Mouse (Mus musculus) thymus, postnatal 0 days (tissue): Measurements from ENCODE around the gene Pigt. TPM values are rescaled to one million over a fixed set of nuclear protein-coding genes. Genes with fewer than 3 reads are reported as not detected.

ENCODE experiments used
- DNase-seq: peaks from one replicate; pipeline ENCODE4 v3.0.0-alpha.2; 2015; ENCODE audit warnings: low spot score
- polyA plus RNA-seq: library from polyadenylated mRNA; unstranded; fragments of >200 nt; fragmentation: Nextera tagmentation; extraction: Ambion mirVana; gene quantifications from 2 replicates; pipeline ENCODE4 v1.2.1, GENCODE M21; 2015

Pigt gene
- polyA plus RNA-seq, result 47.2 and 51.1 TPM in 2 replicates

GRCm38 (mm10) chr2:164496847-164497690 is at the start of gene Pigt:
Gene Pigt (plus strand): TSS chr2:164497520.
- peak; percentile 87 for DNase-seq

DNA sequence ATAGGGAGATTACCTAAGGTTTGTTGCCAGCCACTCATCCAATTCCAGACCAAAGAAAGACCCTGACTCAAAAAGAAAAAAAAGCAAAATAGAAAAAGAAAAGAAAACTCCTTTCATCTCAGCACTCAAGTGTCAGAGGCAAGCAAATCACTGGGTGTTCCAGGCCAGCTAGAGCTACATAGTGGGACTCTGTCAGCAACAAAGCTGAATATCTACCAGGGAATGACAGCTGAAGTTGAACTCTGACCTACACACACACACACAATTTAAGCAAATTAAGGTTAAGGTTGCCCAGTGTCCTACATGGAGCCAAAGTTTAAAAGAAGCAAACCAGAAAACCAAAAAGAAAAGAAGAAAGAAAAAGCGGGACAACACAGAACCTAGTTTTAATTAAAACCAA is 49.2 kb upstream of the Pigt start:
- no peak for DNase-seq

DNA sequence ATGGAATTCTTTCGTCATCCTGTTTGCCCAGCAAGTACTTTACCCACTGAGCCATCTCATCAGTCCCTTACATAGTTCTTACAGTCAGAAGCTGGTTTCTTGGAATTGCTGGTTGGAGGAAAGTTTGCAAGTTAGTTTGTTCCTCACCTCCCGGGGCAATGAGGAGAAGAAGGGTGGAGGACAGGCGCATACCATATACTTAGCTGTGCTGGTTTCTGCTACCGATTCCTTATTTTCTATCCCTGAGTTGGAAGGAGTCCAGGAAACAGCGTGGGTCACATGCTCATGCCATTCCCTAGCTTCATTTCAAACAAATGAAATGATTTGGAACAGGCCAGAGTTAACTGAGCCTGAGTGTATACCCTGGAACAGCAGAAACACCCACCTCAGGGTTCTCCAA is 48.4 kb upstream of the Pigt start:
- no peak for DNase-seq

DNA sequence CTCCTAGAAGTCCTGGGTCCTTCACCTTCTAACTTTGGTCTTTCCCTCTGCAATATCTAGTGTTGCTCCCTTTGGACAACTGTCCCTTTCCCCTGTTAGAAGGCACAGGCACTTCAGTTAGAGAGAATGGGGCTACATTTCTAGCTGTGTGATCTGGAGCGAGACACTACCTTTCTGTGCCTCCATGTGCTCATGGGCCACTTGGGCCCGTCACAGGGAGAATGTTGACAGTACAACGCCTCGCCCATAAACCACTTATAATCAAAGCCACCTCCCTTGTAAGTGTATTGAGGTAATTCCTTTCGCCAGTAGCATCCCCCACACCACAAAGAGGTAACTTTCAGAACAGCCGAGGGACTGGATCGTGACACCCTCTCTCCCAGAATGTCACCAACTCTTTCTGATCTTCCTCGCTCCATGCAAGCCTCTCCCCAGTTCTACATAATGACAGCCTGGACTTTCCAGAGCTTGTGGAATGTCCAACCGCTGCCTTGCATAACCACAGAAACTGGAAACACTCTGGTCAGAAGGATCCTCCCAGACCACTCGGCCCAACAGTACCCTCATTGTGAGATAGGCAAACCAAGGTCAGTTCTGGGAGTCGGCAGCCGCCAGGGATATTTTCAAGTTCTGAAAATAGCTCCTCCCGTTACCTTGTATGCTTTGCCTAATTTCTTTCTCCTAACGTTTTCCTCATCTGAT is 47.8 kb upstream of the Pigt start:
- no peak for DNase-seq

DNA sequence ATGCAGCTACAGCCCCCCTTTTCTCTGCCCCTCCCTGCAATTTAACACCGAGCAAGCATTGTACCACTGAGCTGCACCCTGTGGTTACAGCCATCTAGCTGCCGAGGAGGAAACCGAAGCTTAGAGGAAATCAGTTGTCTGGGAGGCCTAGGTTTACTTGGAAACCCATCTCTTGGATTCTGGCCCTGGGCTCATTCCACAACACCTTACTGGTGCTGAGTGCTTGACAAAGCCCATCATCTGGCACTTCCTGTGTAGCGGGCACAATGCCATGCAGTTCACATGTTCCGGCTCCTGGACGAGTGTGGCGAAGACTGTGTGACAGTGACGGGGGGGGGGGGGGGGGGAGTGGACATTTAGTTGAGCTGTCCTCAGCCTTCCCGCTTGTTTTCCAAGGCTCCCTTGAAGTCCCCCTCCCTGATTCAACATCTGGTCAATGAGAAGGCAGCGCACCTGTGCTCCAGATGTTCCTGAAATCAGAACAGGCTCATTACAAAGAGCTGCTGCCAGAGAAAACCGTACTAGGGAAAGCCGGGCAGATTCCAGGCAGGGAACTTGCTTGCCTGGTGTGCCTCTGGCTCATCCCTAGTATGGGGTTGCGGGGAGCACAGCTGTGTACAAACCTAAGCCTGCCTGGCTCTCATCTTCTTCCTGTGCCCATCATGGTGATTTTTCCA is 45.2 kb upstream of the Pigt start:
- DNase-seq, result no peak

- DNase-seq, result no peak
These were observed 44.1 kb upstream of the Pigt start for GRCm38 (mm10) chr2:164453047-164453757.

GRCm38 (mm10) chr2:164453887-164454500 is 43.3 kb upstream of the Pigt start:
- DNase-seq, result no peak

DNA sequence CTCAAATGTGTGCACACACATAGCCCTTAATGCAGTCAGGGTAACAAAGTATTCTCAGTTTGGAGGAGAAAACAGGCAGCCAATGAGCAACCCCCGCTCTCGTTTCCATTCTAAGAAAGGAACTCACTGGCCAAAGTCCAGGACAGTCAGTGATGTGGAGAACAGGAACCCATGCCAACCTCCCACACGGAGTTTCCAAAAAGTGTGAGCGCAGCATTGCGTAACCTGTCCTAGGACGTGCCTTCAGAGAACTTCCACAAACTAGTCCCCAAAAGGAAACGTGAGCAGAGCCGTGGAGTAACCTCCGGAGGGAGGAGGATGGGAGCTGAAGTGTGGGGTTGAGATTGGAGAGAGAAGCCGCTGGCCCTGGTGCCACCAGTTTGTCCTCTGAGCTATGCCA is 42.5 kb upstream of the Pigt start:
- DNase-seq, result no peak

GRCm38 (mm10) chr2:164455421-164456190 is 41.7 kb upstream of the Pigt start:
- DNase-seq, result no peak

DNA sequence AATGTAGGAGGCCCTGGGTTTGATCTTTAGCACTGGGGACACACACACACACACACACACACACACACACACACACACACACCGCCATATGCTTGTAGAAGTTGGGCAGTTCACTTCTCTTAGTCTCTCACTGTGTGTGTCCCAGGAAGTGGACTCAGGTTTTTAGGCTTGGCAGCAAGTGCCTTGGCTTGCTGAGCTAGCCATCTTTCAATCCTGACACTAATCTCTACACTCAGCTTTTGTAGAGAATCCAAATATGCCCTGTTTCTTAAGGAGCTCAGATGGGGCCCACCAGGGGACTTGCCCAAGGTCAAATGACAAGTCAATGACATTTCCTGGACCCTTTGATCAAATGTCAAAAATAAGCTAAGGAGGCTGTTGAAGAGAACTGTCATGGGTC is 40.9 kb upstream of the Pigt start:
- no peak for DNase-seq

GRCm38 (mm10) chr2:164456864-164457300 is 40.4 kb upstream of the Pigt start, which contains the start of gene Sys1:
Gene Sys1 (plus strand): TSS chr2:164456964.
- DNase-seq, result no peak

- no peak for DNase-seq
These were observed 39.4 kb upstream of the Pigt start for GRCm38 (mm10) chr2:164457942-164458341.

DNA sequence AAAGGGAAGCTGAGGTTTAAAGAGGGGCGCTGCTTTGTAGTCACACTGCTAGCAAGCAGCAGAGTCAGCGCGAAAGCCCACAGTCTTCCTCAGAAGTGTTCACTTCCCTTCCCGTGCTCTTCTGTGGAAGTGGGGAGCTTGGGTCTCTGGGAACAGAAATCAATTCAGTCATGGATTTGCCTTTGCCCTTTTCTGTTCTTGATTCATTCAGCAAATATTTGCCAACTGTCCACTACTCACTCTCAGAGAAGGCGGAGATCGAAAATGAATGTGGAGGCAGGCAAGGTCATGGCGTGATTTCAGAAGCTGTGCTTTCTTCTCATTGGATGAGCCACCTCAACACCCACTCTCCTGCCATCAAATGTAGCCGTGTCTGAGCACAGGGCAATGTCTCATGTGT is 38.8 kb upstream of the Pigt start:
- no peak for DNase-seq

GRCm38 (mm10) chr2:164460745-164461551 is 36.4 kb upstream of the Pigt start, which contains the start of gene Gm20458:
Gene Gm20458 (plus strand): TSS chr2:164460967.
- DNase-seq, result peak; percentile 96

DNA sequence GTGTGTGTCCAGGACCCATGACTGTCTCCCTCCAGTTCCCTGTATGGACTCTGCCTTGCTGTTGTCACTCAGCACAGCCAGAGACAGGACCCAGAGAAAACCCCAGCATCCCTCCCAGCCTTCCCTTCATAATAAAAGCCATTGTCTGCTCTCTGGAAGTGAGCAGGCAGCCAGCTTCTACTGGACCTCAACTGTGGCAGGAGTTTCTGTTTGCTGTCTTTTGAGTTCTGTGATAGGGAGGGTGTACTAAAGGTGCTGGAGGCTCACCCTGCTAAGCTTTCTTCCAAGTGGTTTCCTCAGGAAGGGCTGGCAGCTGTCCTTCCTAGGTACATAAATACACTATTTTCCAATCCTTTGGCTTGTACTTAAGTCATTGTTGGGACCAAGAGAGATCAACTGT is 32.2 kb upstream of the Pigt start:
- DNase-seq, result no peak

DNA sequence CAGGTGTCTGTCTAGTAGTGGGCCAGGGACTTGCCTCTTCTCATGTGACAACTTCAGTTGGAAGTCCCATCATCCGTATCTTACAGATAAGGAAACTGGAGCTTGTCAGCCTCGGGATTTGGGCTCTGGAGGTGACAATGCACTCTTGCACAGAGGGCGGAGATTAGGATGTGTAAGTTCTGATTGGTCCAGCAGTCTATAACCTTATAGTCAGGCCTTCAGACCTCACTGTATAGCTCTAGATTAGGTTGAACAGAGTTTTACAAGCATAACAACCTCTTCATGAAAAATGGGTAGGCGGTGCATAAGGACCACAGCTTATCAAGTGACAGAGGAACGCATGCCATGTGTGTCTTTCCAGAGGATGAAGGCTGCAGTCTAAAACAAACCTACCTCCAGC is 30.5 kb upstream of the Pigt start:
- DNase-seq, result no peak

DNA sequence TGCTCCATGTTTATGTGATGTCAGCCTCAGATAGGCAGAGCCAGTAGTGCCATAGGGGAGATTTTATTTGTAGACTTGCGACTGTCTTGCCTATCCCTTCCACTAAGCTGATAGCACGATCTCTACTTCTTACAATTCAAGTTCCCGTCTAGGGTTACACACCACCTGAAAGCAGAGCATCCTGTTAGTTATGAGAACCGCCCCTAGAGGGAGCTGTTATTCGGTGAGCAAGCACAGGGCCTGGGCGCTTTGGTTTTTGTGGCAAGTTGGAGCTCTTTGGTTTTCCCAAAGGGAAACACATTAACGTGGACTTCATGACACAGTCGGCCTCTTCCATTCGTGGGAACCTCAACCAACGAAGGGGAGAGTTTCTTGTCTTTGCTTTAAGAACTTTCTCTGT is 27.1 kb upstream of the Pigt start:
- peak; percentile 70 for DNase-seq

GRCm38 (mm10) chr2:164473624-164474023 is 23.7 kb upstream of the Pigt start, which contains the start of gene Trp53tg5:
Gene Trp53tg5 (minus strand): TSS chr2:164473724.
- DNase-seq, result no peak

- no peak for DNase-seq
These were observed 11.6 kb upstream of the Pigt start, which contains the start of gene Dbndd2 for GRCm38 (mm10) chr2:164485681-164486257. Gene Dbndd2 (plus strand): TSS chr2:164486106.
